Mouse (Mus musculus) CH12F3 (cell line): ENCODE results near the gene Fer.

Experiments
- in situ Hi-C: fragments of 300-500 bp; cut with MboI; formaldehyde crosslinking; loops from 2 replicates; pipeline ENCODE4 v1.14.3; 2020; ENCODE audit warnings: low sequenced_read_pairs

The Fer gene

GRCm38 (mm10) chr17:63972181-63972580, 109.3 kb downstream of the Fer start:
- in situ Hi-C loops: no loop called here

GRCm38 (mm10) chr17:63973806-63974205, 110.9 kb downstream of the Fer start:
- in situ Hi-C loops: no loop called here

GRCm38 (mm10) chr17:63974253-63974652, 111.4 kb downstream of the Fer start:
- in situ Hi-C loops: no loop called here

DNA sequence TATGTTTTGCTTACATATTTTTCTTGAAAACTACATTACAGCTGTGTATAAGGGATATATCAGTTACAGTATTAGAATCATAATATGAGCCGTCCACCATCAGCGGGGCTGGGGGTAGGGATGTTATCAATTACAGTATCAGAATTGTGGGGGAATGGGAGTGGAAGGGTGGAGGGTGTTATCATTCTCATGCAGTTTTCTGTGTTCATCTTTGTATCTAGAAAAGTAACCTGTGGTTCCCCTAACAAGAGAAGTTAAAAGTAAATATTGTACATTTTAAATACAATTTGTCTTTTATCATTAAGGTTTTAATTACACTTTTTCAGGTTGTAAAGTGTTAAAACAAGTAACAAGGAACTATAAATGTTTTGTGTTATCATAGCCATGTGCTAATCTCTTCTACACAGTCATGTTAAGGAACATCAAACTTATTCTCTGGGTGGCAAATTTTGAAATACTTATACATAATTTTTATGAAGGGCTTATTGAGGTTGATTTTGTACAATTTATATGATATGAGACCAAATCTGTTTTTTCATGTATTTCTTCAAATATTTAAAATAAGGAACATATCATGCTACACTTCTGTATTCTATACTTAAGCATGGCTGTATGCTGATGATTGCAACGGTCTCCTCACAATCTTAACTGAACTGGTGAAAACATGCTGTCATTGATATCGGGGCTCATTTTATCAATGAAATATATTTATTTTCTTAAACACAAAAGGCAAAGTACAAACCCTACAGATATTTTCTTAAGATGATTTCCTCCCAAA, 116.1 kb downstream of the Fer start:
- in situ Hi-C loops: no loop called here

- in situ Hi-C loops: no loop called here
Measured at GRCm38 (mm10) chr17:63980167-63980566, 117.3 kb downstream of the Fer start.

- in situ Hi-C loops: no loop called here
Measured at GRCm38 (mm10) chr17:63988710-63989109, 125.8 kb downstream of the Fer start.

GRCm38 (mm10) chr17:63991160-63991559, 128.3 kb downstream of the Fer start:
- in situ Hi-C loops: no loop called here

DNA sequence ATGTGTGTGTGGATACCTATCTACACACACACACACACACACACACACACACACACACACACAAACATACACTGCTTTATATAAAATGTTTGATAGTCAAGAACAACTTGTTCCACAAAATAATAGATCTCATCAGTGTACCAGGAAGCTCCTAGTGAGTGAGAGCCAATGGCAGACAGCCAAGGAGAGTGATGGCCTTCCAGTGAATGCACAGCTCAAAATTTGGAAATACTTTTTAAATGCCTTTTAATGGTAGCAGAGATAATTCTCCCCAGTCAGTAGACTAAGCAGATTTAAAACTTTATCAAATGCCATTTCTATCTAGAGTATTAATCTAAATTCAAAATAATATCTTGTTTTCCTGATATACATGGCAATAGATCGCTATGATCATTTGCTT, 133.1 kb downstream of the Fer start:
- in situ Hi-C loops: no loop called here

GRCm38 (mm10) chr17:63997643-63998042, 134.8 kb downstream of the Fer start:
- in situ Hi-C loops: no loop called here

GRCm38 (mm10) chr17:64003444-64003843, 140.6 kb downstream of the Fer start:
- in situ Hi-C loops: no loop called here

- in situ Hi-C loops: no loop called here
Measured at GRCm38 (mm10) chr17:64005575-64006249, 142.8 kb downstream of the Fer start.

- in situ Hi-C loops: no loop called here
Measured at GRCm38 (mm10) chr17:64016606-64017005, 153.7 kb downstream of the Fer start.

- in situ Hi-C loops: no loop called here
Measured at GRCm38 (mm10) chr17:64018240-64018639, 155.4 kb downstream of the Fer start.

- in situ Hi-C loops: no loop called here
Measured at GRCm38 (mm10) chr17:64018870-64019269, 156.0 kb downstream of the Fer start.

- in situ Hi-C loops: no loop called here
Measured at GRCm38 (mm10) chr17:64019646-64020045, 156.8 kb downstream of the Fer start.

DNA sequence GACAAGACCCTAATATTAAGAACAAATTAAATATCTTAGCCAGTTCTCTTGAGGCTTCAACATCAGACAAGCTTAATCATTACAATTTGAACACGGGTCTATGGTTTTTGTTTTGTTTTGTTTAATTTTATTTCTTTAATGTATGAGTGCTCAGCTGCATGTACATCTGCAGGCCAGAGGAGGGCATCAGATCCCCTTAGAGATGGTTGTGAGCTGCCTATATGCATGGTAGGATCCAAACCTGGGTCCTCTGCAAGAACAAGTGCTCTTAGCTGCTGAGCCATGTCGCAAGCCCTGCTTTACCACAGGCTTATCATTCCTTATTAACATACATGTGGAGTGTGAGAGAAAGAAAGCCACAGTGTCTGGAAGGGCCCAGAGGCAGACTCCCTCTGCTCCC, 163.6 kb downstream of the Fer start:
- in situ Hi-C loops: no loop called here

- in situ Hi-C loops: no loop called here
Measured at GRCm38 (mm10) chr17:64041771-64042170, 178.9 kb downstream of the Fer start.

GRCm38 (mm10) chr17:64045326-64045725, 182.5 kb downstream of the Fer start:
- in situ Hi-C loops: no loop called here

DNA sequence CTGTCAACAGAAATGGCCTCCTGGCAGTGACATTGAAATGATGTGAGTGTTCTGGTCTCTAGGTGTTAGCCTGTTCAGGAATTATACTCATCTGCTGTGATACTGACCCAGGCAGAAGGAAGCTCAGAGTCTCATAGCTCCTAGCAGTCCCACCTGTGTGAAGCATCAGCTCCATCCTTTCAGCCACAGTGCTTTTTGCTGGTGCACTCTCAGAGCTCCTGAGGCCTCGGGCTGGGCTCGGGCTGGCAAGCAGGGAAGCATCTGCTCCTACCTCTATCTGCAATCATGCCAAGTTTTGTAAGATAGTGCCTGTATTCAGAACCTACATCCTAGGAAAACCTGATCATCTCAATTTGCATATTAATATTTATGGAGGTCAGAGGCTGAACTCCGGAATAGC, 183.7 kb downstream of the Fer start:
- in situ Hi-C loops: no loop called here

- in situ Hi-C loops: no loop called here
Measured at GRCm38 (mm10) chr17:64050911-64051310, 188.0 kb downstream of the Fer start.

DNA sequence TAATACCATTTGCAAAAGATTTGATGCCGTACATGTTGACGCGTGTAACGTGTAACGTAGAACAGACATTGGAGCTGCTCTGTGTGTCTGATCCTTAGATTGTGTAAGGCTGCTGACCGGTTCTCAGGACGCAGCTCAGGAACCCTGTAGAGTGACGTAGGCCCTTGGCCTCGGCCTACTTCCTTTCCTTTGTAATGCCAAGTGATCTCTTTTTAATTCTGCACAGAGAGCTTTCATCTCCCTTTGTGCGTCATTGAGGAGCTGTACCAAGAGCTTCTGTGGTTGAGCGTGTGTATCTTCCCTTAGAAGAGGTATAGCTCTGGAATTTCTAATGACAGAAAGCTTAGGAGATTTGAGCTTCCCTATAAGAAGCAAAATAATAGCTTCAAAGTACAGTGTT, 190.8 kb downstream of the Fer start:
- in situ Hi-C loops: no loop called here

DNA sequence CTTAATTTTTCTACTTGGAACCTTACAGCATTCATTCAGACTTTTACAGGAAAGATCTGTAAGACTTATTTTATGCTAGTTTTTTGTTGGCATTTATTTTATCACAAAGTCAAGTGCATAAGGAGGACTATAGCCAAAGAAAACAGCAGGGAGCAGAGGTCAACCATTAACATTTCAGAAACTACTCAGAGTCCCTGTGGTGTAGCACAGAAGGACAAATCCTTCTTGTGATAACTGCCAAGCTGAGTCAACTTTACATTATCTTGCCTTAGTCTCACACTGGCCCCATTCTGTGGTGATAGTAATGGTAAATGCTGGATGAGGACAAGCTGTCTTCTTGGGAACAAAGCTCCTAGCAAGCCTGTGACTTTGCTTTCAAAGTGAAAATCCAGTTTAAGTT, 197.7 kb downstream of the Fer start:
- in situ Hi-C loops: no loop called here
